Mouse (Mus musculus) ZHBTc4 (cell line): ENCODE measurements at regions not wholly inside any gene's neighbourhood (a gene's known extent, or its start where the extent isn't known, plus 50 kb on each side); places are given as distances from the start of the nearest gene placed in this dataset.

ENCODE experiments used
- DNase-seq: peaks from one replicate; pipeline ENCODE4 v3.0.0-alpha.2; 2011; ENCODE audit warnings: low read depth, low spot score

GRCm38 (mm10) chr15:29762191-29762590, 410.2 kb upstream of the Ctnnd2 start:
- no peak for DNase-seq

DNA sequence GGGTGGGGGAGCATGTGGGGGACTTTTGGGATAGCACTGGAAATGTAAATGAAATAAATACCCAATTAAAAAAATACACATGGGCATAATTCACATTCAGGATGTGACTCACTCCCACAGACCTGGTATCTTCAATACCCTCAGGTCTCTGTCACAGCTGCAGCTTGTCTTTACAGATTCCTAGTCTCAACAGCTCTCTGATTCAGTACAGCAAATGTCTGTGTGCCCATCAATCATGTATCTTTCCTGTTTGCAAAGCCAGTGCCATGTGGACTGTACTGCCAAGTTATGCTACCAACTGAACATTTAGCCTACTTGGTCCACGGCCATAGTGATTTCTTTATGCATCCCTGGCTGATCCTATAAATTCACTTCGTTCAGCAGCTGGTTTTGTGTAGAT, 396.0 kb upstream of the Ctnnd2 start:
- no peak for DNase-seq

DNA sequence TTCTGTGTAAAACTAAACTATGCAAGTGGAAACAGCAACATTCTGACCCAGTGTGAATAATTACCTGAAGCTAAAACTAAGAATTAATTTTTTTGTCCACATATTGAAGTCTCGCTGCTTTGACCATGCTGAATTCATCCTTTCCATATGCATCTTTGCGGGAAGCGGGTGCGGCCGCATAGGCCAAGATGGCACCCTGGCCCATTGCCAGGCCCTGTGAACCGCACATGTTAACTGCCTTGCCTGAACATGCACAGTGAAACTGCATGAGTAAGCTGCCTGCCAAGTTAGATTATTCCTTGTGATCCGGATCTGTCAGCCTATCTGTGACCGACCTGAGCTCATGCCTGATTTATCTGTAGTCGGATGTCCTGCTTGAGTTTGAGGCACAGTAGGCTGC, 373.8 kb upstream of the Ctnnd2 start:
- DNase-seq, result no peak

DNA sequence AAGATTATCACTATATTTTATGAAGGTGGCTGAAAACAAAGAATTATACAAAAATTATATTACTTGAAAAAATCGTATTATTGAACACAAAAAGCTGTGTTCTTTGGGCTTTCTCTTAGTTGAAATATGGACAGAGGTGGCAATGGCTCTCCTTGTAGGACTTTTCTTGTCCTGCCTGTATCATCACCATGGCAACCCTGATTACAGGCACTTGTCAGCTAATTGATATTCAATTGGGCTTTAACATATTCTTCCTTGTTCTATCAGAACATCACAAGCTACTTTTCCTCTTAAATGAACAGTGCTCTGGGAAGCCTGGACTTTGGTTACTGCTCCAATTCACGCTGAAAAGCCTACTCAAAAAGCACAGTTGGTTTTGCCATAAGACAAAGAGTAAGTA, 349.1 kb upstream of the Ctnnd2 start:
- DNase-seq, result peak; percentile 54

DNA sequence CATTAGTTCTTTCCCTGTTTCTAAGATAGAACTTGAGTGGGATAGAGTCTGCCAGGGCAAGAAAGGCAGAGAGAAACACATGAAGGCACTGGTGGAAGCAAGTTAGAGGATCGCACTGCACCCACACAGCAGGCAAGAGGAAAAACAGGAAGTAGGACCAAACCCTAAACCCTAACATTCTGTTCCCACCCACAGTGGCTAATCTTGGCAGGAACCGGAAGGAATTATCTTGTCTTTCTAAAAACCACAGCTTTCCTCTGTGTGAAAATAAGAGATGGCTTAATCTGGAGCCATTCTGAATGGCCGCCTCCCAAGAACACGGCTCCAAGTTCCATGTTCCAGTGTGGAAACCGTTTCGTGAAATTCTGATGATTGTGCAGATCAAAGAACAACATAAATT, 348.2 kb upstream of the Ctnnd2 start:
- no peak for DNase-seq

GRCm38 (mm10) chr15:29828135-29828534, 344.3 kb upstream of the Ctnnd2 start:
- DNase-seq, result no peak

GRCm38 (mm10) chr15:29828570-29828969, 343.8 kb upstream of the Ctnnd2 start:
- no peak for DNase-seq
